Mouse (Mus musculus) right cerebral cortex, postnatal 36 days (tissue): ENCODE measurements around the gene 1190005I06Rik.
A peak's percentile ranks its signal among the peaks of the same experiment; 100 is the strongest.

Experiments used
- DNase-seq, 2 experiments: peaks; one replicate each; pipeline ENCODE4 v3.0.0; 2022; ENCODE audit warnings: low spot score in 2 of 2, mixed read lengths in 1 of 2

1190005I06Rik gene

GRCm38 (mm10) chr8:120667561-120668373, 20.3 kb upstream of the 1190005I06Rik start, which contains the start of the genes Gm27021 and Cox4i1:
Gene Gm27021, minus strand, starts transcription at chr8:120668079.
Gene Cox4i1, plus strand, starts transcription at chr8:120668222.
- peak; percentile 82 to 86 for DNase-seq

- no peak for DNase-seq
Observed at GRCm38 (mm10) chr8:120666807-120667470, 19.5 kb upstream of the 1190005I06Rik start.

GRCm38 (mm10) chr8:120665726-120666455, 18.5 kb upstream of the 1190005I06Rik start:
- no peak for DNase-seq

- no peak for DNase-seq
Observed at GRCm38 (mm10) chr8:120664566-120664965, 17.1 kb upstream of the 1190005I06Rik start.

- no peak for DNase-seq
Observed at GRCm38 (mm10) chr8:120657415-120657814, 10.0 kb upstream of the 1190005I06Rik start.

GRCm38 (mm10) chr8:120656322-120657052, 9.1 kb upstream of the 1190005I06Rik start:
- no peak for DNase-seq

GRCm38 (mm10) chr8:120644663-120645062, 2.8 kb downstream of the 1190005I06Rik start:
- DNase-seq = peak; percentile 50 to 62

- DNase-seq = no peak
Observed at GRCm38 (mm10) chr8:120642031-120642662, 5.3 kb downstream of the 1190005I06Rik start.

GRCm38 (mm10) chr8:120641245-120641644, 6.2 kb downstream of the 1190005I06Rik start:
- no peak for DNase-seq

GRCm38 (mm10) chr8:120634329-120634839, 13.0 kb downstream of the 1190005I06Rik start:
- no peak for DNase-seq

- no peak for DNase-seq
Observed at GRCm38 (mm10) chr8:120633665-120634271, 13.7 kb downstream of the 1190005I06Rik start.

- DNase-seq = no peak
Observed at GRCm38 (mm10) chr8:120632969-120633664, 14.3 kb downstream of the 1190005I06Rik start.

GRCm38 (mm10) chr8:120631441-120632375, 15.7 kb downstream of the 1190005I06Rik start:
- DNase-seq = no peak

- DNase-seq = no peak
Observed at GRCm38 (mm10) chr8:120630848-120631247, 16.6 kb downstream of the 1190005I06Rik start.

GRCm38 (mm10) chr8:120630031-120630430, 17.4 kb downstream of the 1190005I06Rik start:
- no peak for DNase-seq

GRCm38 (mm10) chr8:120627298-120627697, 20.1 kb downstream of the 1190005I06Rik start:
- no peak for DNase-seq

- no peak for DNase-seq
Observed at GRCm38 (mm10) chr8:120626461-120626860, 21.0 kb downstream of the 1190005I06Rik start.

GRCm38 (mm10) chr8:120623608-120624007, 23.8 kb downstream of the 1190005I06Rik start:
- no peak for DNase-seq

- no peak for DNase-seq
Observed at GRCm38 (mm10) chr8:120622161-120622560, 25.3 kb downstream of the 1190005I06Rik start.
